Mouse (Mus musculus) testis, adult 2 months (tissue): ENCODE data around the gene 9030025P20Rik. TPM values are rescaled to one million over a fixed set of nuclear protein-coding genes. Genes with fewer than 3 reads are reported as not detected.
"Not testable (repeated sequence)": the region's sequence is repeated elsewhere in the genome, so short reads cannot be mapped to it uniquely, and the experiment has no call there.

Source experiments
- H3K27ac ChIP-seq: fragments of 200-500 bp; 2 replicates; pipeline ENCODE4 v1.5.1; 2012; ENCODE audit warnings: low read depth, low read length; ENCODE audit not compliant: control insufficient read depth, insufficient read depth
- H3K27me3 ChIP-seq: fragments of 200-500 bp; 2 replicates; pipeline ENCODE4 v1.6.1; 2012; ENCODE audit warnings: mild to moderate bottlenecking, low read length, moderate library complexity; ENCODE audit not compliant: control insufficient read depth, insufficient read depth
- H3K36me3 ChIP-seq: fragments of 200-500 bp; 2 replicates; pipeline ENCODE4 v1.6.1; 2012; ENCODE audit warnings: mild to moderate bottlenecking, low read length; ENCODE audit not compliant: control insufficient read depth, insufficient read depth
- H3K4me1 ChIP-seq: fragments of 200-500 bp; 2 replicates; pipeline ENCODE4 v1.6.1; 2012; ENCODE audit warnings: low read length; ENCODE audit not compliant: control insufficient read depth, insufficient read depth
- H3K4me3 ChIP-seq: fragments of 200-500 bp; 2 replicates; pipeline ENCODE4 v1.5.1; 2012; ENCODE audit warnings: low read depth, mild to moderate bottlenecking, low read length, moderate library complexity, mixed read lengths; ENCODE audit not compliant: control insufficient read depth
- polyA plus RNA-seq: library from polyadenylated mRNA; depleted of rRNA; stranded (reverse); fragments of >200 nt; gene quantifications from 2 replicates; pipeline ENCODE4 v1.2.3, GENCODE M21; 2012

9030025P20Rik gene
- polyA plus RNA-seq, 1 experiment: 12.6 TPM

GRCm38 (mm10) chr17:14977718-14978361 is 428 bp upstream of the 9030025P20Rik start:
- not testable (repeated sequence) for H3K36me3 ChIP-seq, H3K4me3 ChIP-seq, H3K27me3 ChIP-seq, H3K27ac ChIP-seq, H3K4me1 ChIP-seq

DNA sequence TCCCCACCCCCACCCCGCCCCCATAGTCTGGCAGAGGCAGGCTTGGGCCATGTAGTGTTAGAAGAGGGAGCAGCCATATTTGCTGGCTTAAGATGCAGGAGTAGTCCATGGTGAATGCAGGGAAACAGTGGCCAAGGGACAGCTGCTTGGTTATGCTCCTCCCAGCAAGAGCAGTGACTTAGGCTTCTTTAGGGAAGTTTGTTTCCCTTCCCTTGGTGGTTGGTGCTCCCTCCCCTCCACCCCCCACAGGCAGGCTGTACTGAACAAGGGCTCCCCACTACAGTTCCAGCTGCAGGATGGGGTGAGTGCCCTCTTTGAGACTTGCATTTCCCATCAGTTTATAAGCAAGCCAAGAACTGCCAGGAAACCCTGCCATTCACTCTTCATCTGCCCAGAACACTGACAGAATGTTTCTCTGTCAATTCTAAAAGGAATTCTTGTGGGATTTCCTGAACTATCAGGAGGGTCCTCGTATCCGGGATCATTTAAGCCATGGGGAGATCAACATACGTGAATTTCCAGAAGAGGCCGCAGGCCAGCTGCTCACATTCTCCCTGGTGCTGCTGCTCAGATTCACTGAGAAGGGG is 11.9 kb downstream of the 9030025P20Rik start:
- not testable (repeated sequence) for H3K4me1 ChIP-seq, H3K36me3 ChIP-seq, H3K4me3 ChIP-seq, H3K27ac ChIP-seq, H3K27me3 ChIP-seq

GRCm38 (mm10) chr17:14992522-14993138 is 14.4 kb downstream of the 9030025P20Rik start:
- not testable (repeated sequence) for H3K27ac ChIP-seq, H3K36me3 ChIP-seq, H3K4me3 ChIP-seq, H3K4me1 ChIP-seq, H3K27me3 ChIP-seq

GRCm38 (mm10) chr17:14993139-14993832 is 15.0 kb downstream of the 9030025P20Rik start:
- not testable (repeated sequence) for H3K36me3 ChIP-seq, H3K27ac ChIP-seq

DNA sequence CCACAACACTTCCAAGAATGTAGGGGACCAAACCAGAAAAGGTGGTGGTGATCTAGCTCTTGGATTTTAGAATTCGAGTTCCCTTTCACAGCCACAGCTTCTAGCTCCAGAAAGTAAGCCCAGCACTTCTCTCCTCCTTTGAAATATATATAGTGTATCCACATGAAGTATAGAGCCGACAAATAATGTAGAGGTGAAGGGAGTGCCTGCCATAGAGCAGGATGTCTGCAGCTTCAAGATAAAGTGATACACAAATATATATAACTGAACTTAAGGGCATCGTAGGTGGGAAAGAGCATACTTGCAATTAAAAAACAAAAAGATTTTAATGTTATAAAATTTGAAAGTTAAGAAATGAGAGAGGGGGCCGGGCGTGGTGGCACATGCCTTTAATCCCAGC is 15.9 kb downstream of the 9030025P20Rik start:
- not testable (repeated sequence) for H3K27ac ChIP-seq, H3K4me3 ChIP-seq, H3K4me1 ChIP-seq, H3K36me3 ChIP-seq, H3K27me3 ChIP-seq

More at GRCm38 (mm10) chr17:14993139-14993832, 15.0 kb downstream of the 9030025P20Rik start:
- not testable (repeated sequence) for H3K27me3 ChIP-seq, H3K4me3 ChIP-seq, H3K4me1 ChIP-seq

DNA sequence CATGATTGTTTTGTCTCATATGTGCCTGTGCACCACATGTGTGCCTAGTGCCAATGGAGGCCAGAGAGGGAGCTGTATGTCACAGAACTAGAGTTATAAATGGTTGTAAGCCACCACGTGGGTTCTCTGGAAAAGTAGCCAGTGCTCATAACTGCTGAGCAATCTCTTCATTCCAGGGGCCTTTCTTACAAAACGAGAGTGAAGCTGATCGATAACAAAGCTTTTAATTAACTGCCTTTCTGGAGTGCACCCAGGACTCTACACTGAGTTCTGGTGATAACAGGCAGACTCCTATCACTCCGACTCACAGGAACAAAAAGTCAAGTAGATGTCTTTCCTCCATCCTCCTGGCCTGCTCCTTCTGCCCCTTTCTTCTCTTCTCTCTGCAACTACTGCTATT is 21.8 kb downstream of the 9030025P20Rik start:
- H3K4me3 ChIP-seq, H3K36me3 ChIP-seq, H3K4me1 ChIP-seq, H3K27ac ChIP-seq, H3K27me3 ChIP-seq: not testable (repeated sequence)

GRCm38 (mm10) chr17:15009088-15009487 is 30.8 kb downstream of the 9030025P20Rik start:
- H3K4me1 ChIP-seq, H3K27ac ChIP-seq, H3K4me3 ChIP-seq, H3K36me3 ChIP-seq, H3K27me3 ChIP-seq: not testable (repeated sequence)

DNA sequence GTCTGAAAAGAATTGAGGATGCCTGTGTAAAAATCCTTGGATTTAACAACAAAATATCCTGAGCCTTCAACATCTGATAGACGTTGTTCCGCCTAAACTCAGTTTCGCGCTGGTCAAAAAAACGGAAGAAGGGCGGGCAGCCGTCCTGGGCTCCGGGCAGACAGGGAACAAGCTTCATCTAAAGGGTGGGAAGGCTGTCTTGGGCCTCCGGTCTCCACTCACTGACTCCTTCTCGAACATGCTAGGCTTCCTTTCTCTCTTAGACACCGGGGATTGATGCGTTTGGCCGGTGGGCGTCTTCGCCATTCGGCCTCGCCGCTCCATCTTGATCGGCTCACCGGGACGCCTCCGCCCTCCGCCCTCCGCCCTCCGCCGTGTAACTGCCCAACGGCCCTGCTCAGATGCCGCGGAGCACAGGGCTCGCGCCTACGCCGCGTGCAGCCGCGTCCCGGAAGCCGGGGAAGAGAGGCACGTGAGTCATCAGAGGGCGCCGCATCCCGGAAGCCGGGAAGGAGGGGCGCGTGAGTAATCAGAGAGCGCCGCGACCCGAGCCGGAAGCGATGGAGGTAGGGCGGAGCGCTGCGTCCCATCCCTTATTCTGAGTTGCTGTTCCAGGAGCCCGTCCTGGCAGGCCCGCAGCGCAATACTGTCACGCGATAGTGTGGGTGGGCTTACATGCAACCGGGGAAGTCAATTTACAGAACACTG is 31.6 kb downstream of the 9030025P20Rik start, which contains the start of gene Gm3435:
Gm3435 (plus strand) TSS at position 471 of the 708 bp plus-strand sequence.
- not testable (repeated sequence) for H3K4me3 ChIP-seq, H3K27me3 ChIP-seq, H3K27ac ChIP-seq, H3K36me3 ChIP-seq, H3K4me1 ChIP-seq

DNA sequence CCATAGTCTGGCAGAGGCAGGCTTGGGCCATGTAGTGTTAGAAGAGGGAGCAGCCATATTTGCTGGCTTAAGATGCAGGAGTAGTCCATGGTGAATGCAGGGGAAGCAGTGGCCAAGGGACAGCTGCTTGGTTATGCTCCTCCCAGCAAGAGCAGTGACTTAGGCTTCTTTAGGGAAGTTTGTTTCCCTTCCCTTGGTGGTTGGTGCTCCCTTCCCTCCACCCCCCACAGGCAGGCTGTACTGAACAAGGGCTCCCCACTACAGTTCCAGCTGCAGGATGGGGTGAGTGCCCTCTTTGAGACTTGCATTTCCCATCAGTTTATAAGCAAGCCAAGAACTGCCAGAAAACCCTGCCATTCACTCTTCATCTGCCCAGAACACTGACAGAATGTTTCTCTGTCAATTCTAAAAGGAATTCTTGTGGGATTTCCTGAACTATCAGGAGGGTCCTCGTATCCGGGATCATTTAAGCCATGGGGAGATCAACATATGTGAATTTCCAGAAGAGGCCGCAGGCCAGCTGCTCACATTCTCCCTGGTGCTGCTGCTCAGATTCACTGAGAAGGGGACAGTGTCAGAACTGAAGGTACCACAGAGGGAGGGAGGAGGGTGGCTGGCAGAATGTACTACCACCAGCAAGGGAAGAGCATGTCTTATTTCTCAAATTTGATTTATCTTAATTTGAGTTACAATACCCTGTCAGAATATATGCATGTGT is 43.4 kb downstream of the 9030025P20Rik start:
- H3K36me3 ChIP-seq, H3K4me1 ChIP-seq, H3K4me3 ChIP-seq, H3K27me3 ChIP-seq, H3K27ac ChIP-seq: not testable (repeated sequence)

GRCm38 (mm10) chr17:15023878-15024492 is 45.7 kb downstream of the 9030025P20Rik start:
- not testable (repeated sequence) for H3K4me1 ChIP-seq, H3K4me3 ChIP-seq, H3K27me3 ChIP-seq, H3K36me3 ChIP-seq, H3K27ac ChIP-seq
